Mouse (Mus musculus): Measurements from ENCODE around the gene Gm20604. TPM values are rescaled to one million over a fixed set of nuclear protein-coding genes. Genes with fewer than 3 reads are reported as not detected.

The Gm20604 gene
- total RNA-seq, 4 experiments from 2014 or later = 3.6 to 4.5 (median 3.8) TPM

Other genes with a start within 250 kb of the Gm20604 start
- gene Chga, start 203.7 kb downstream of the Gm20604 start, total RNA-seq (2022) = under 1 TPM in 2 of 4 experiments, not detected in 2; 0.14 TPM
- 1 to 10 TPM; 6.9 to 8.0 (median 7.6) TPM for gene Itpk1, start 53.7 kb downstream of the Gm20604 start, total RNA-seq (2022)
- gene Moap1, start 15.0 kb downstream of the Gm20604 start, total RNA-seq (2022) = 1 to 10 TPM; 5.9 to 7.3 (median 6.6) TPM
- gene Tmem251, start 14.9 kb downstream of the Gm20604 start, total RNA-seq (2022) = 1 to 10 TPM; 3.5 to 4.7 (median 4.4) TPM
- not detected for gene Gm28051, start 907 bp downstream of the Gm20604 start, total RNA-seq (2022)
- gene Gon7, start 869 bp downstream of the Gm20604 start, total RNA-seq (2022) = 10 to 100 TPM in 3 of 4 experiments, 1 to 10 TPM in 1; 9.4 to 14.2 (median 10.9) TPM
- 10 to 100 TPM; 23.1 to 24.9 (median 24.7) TPM for gene Ubr7, start 705 bp downstream of the Gm20604 start, total RNA-seq (2022)
- gene Btbd7, start 119.8 kb upstream of the Gm20604 start, total RNA-seq (2022) = 10 to 100 TPM; 22.8 to 27.1 (median 26.1) TPM
- gene Cox8c, start 140.6 kb upstream of the Gm20604 start, total RNA-seq (2022) = not detected
- gene Unc79, start 190.2 kb upstream of the Gm20604 start, total RNA-seq (2022) = under 1 TPM in 2 of 4 experiments, not detected in 2; 0.06 to 0.08 TPM